Mouse (Mus musculus): Measurements from ENCODE around the gene Slc16a10.
A peak's percentile ranks its signal among the peaks of the same experiment; 100 is the strongest.
"Not testable (repeated sequence)": the region's sequence is repeated elsewhere in the genome, so short reads cannot be mapped to it uniquely, and the experiment has no call there.

The Slc16a10 gene

GRCm38 (mm10) chr10:40026546-40026945 lies 115.5 kb downstream of the Slc16a10 start:
- no peak for DNase-seq (ENCODE audit: low spot score)

- no peak for DNase-seq (ENCODE audit: low spot score)
Measured at GRCm38 (mm10) chr10:40025560-40025959, 116.5 kb downstream of the Slc16a10 start.

- peak; percentile 52 for DNase-seq (ENCODE audit: low spot score)
Measured at GRCm38 (mm10) chr10:40024554-40025428, 117.3 kb downstream of the Slc16a10 start, which contains the start of gene Mfsd4b1. Gene Mfsd4b1, minus strand, starts transcription at chr10:40025268.

GRCm38 (mm10) chr10:40020401-40020800 lies 121.7 kb downstream of the Slc16a10 start:
- DNase-seq (ENCODE audit: low spot score) = no peak

GRCm38 (mm10) chr10:40019492-40019891 lies 122.6 kb downstream of the Slc16a10 start:
- no peak for DNase-seq (ENCODE audit: low spot score)

- no peak for DNase-seq (ENCODE audit: low spot score)
Measured at GRCm38 (mm10) chr10:40018261-40018860, 123.7 kb downstream of the Slc16a10 start.

- DNase-seq (ENCODE audit: low spot score) = no peak
Measured at GRCm38 (mm10) chr10:40009591-40009990, 132.5 kb downstream of the Slc16a10 start.

GRCm38 (mm10) chr10:40008847-40009246 lies 133.2 kb downstream of the Slc16a10 start:
- not testable (repeated sequence) for DNase-seq (ENCODE audit: low spot score)

- no peak for DNase-seq (ENCODE audit: low spot score)
Measured at GRCm38 (mm10) chr10:40007953-40008352, 134.1 kb downstream of the Slc16a10 start.

GRCm38 (mm10) chr10:40006963-40007362 lies 135.1 kb downstream of the Slc16a10 start:
- no peak for DNase-seq (ENCODE audit: low spot score)

- no peak for DNase-seq (ENCODE audit: low spot score)
Measured at GRCm38 (mm10) chr10:40000746-40001145, 141.3 kb downstream of the Slc16a10 start.

- DNase-seq (ENCODE audit: low spot score) = no peak
Measured at GRCm38 (mm10) chr10:39991155-39991554, 150.9 kb downstream of the Slc16a10 start.

GRCm38 (mm10) chr10:39986466-39986865 lies 155.6 kb downstream of the Slc16a10 start, which contains the start of gene Mfsd4b5:
Gene Mfsd4b5, minus strand, starts transcription at chr10:39986646.
- DNase-seq (ENCODE audit: low spot score) = no peak

All from ovary, postnatal 10 days (tissue).